Mouse (Mus musculus): ENCODE measurements around the gene Lrrc1. TPM values are rescaled to one million over a fixed set of nuclear protein-coding genes. Genes with fewer than 3 reads are reported as not detected.

Gene Lrrc1
- polyA plus RNA-seq, 1 experiment from 2014 or later, result 7.4 TPM

DNA sequence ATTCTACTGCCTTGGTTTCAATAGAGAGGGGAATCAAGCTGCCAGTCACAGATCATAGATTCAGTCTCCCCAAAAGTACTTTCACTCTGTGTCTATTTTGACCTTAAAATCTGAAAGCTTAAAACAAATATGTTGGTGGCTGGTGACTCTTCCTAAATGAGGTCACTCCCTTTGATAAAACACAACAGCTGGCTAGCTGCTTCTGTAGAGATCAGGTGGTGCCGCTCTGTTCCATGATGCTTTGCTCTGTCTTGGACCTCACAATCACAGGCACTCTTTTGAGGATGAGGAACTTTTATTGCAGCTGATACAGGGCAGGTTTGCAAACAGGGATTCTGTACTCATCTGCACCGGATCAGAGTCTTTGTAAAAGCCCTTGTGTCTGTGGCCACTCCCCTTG lies 8.8 kb upstream of the Lrrc1 start:
- no peak overlapping the region for H3K4me2 ChIP-seq (ENCODE audit: low read depth)
- no peaks in the 10 kb centered on the region for H3K27me3 ChIP-seq (ENCODE audit: control insufficient read depth, insufficient read depth, low read length)
- H3K4me1 ChIP-seq (ENCODE audit: control insufficient read depth, insufficient read depth, low read length), result no peaks in the 10 kb centered on the region
- DNase-seq (ENCODE audit: low spot score) (no peak), ATAC-seq (ENCODE audit: insufficient read depth, low FRiP score, low TSS enrichment) (no peak)
- H3K9ac ChIP-seq (ENCODE audit: low read length), result no peak overlapping the region
- no peaks in the 10 kb centered on the region for H3K9me3 ChIP-seq (ENCODE audit: control insufficient read depth, low read length)
- 65% methylated on average over 2 of the region's 2 CpGs for WGBS
- H3K36me3 ChIP-seq (ENCODE audit: control insufficient read depth, insufficient read depth, low read length), result no peaks in the 10 kb centered on the region
- H3K27ac ChIP-seq (ENCODE audit: low read depth, low read length), result no peak overlapping the region
- no peak overlapping the region for H3K4me3 ChIP-seq (ENCODE audit: low read depth, low read length)

DNA sequence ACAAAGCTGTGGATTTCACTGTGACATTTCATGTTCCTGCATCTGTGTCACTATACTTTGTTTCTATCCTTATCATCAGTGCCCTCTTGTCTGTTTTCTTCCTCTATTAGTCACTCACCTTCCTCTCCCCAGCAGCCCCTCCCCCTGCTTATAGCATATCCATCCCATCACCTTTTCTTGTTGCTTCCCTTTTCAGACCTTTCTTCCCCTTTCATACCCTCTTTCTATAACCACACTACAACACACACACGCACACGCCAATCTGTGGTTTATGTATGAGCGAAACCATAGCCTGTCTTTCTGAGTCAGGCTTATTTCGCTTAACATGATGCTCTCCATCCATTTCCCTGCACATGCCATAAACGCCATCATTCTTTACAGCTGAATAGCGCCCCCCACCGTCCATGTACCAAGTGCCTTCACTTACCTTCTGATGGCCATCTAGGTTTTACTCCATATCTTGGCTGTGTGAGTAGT lies 6.4 kb upstream of the Lrrc1 start:
- no peak for ATAC-seq (ENCODE audit: insufficient read depth, low FRiP score, low TSS enrichment)
- H3K4me3 ChIP-seq (ENCODE audit: low read depth, low read length), result no peak overlapping the region
- H3K27ac ChIP-seq (ENCODE audit: low read depth, low read length), result no peak overlapping the region
- H3K36me3 ChIP-seq (ENCODE audit: control insufficient read depth, insufficient read depth, low read length), result no peaks in the 10 kb centered on the region
- no peak overlapping the region for H3K4me2 ChIP-seq (ENCODE audit: low read depth)
- H3K9ac ChIP-seq (ENCODE audit: low read length), result no peak overlapping the region
- 71% methylated on average over 7 of the region's 7 CpGs for WGBS
- H3K4me1 ChIP-seq (ENCODE audit: control insufficient read depth, insufficient read depth, low read length), result no peaks in the 10 kb centered on the region
- H3K9me3 ChIP-seq (ENCODE audit: control insufficient read depth, low read length), result no peaks in the 10 kb centered on the region
- DNase-seq (ENCODE audit: low spot score), result no peak
- no peaks in the 10 kb centered on the region for H3K27me3 ChIP-seq (ENCODE audit: control insufficient read depth, insufficient read depth, low read length)

DNA sequence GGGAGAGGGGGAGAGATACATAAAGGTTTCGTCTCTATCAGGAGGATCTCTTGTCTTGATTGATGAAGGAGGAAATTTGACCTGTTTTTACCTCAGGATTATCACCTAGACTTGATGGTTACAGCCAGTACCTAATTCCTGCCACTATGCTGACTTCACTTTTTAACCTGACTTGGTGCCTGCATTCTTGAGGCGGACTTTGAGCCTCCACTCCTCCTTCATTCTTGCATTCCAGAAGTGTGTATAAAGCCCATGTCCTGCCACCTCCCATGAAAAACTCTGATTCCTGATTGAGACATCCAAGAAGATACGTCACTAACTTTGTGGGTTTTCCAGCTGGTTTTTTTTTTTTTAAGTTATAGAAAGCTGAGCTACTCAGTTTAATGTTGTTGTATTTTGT lies 1.3 kb upstream of the Lrrc1 start:
- Histone ChIP-seq H3K4me2 (ENCODE audit: low read depth) (no peak overlapping the region), H3K36me3 (ENCODE audit: control insufficient read depth, insufficient read depth, low read length) (no peaks in the 10 kb centered on the region), H3K4me3 (ENCODE audit: low read depth, low read length) (no peak overlapping the region), H3K9ac (ENCODE audit: low read length) (no peak overlapping the region), H3K27ac (ENCODE audit: low read depth, low read length) (no peak overlapping the region), H3K27me3 (ENCODE audit: control insufficient read depth, insufficient read depth, low read length) (no peaks in the 10 kb centered on the region), H3K9me3 (ENCODE audit: control insufficient read depth, low read length) (no peaks in the 10 kb centered on the region), H3K4me1 (ENCODE audit: control insufficient read depth, insufficient read depth, low read length) (peaks cover 9% of the 10 kb centered on the region)
- DNase-seq (ENCODE audit: low spot score) (no peak), ATAC-seq (ENCODE audit: insufficient read depth, low FRiP score, low TSS enrichment) (no peak)
- WGBS, result 60% methylated on average over 3 of the region's 3 CpGs

DNA sequence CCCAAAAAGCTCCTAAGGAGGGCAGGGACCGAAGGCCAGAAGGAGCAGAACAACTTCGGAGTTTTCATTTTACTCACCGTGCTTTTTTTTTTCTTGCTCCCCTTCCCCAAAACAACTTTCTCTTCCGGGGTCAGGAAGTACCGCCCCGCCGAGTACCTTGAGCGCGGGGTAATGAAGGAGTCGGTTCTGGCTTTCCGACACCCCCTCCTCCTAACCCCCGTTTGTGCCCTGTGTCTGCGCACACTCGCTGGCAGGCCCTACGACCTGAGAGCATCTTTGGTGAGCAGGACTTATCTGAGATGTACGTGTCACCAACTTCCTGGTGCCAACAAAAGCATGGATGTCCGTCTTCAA lies 375 bp upstream of the Lrrc1 start:
- peak; percentile 21; the same call in 1 of the 2 replicates for ATAC-seq (ENCODE audit: insufficient read depth, low FRiP score, low TSS enrichment)
- Histone ChIP-seq H3K4me2 (ENCODE audit: low read depth) (peak overlapping the region; percentile 98), H3K9me3 (ENCODE audit: control insufficient read depth, low read length) (no peaks in the 10 kb centered on the region), H3K27me3 (ENCODE audit: control insufficient read depth, insufficient read depth, low read length) (no peaks in the 10 kb centered on the region), H3K36me3 (ENCODE audit: control insufficient read depth, insufficient read depth, low read length) (no peaks in the 10 kb centered on the region), H3K4me3 (ENCODE audit: low read depth, low read length) (peak overlapping the region; percentile 64), H3K9ac (ENCODE audit: low read length) (peak overlapping the region; percentile 67), H3K4me1 (ENCODE audit: control insufficient read depth, insufficient read depth, low read length) (peaks cover 9% of the 10 kb centered on the region), H3K27ac (ENCODE audit: low read depth, low read length) (no peak overlapping the region)
- under 1% methylated on average over 17 of the region's 17 CpGs for WGBS
- DNase-seq (ENCODE audit: low spot score), result no peak

DNA sequence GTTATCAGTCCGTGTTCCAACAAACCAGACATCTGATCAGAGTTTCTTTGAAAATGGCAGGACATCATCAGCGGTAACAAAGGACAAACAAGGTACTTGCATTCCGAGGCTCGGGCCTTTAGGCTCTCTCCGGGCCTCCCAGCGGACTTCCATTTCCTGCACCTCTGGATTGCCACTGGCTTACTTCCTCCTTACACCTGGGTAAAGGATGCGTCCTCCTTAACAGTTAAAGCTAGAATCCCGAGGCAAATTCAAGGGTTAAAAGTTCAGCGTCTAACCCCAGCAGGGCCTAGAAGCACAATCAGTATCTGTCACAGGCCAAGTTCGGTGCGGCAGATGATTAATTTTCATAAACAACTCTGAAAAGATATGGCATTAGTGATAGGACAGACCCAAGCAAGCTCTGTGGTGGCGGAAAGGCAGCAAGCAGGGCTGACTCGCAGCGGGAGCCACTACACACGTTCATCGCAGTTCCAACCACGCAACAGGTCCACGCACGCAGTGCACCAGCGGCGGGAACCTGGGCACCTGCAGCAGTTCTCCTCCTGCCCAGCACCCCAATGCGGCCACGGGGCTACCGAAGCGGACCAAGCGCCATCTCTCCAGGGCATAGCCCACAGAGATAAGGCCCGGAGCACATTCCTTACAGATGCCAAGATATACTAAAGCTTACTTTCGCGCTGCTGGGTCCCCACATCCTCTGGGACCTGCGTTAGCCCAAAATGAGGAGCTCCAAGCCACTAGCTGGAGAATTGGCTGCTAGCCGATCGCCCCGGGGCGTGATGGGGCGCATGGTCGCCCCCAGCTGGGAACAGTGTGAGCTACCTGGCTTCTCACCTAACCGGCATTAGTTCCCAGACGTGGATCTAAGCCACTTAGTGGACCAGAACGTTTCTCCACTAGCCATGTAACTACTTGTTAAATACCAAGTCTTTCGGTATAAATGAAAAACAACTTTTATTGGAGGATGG lies 1.0 kb downstream of the Lrrc1 start:
- no peaks in the 10 kb centered on the region for H3K27me3 ChIP-seq (ENCODE audit: control insufficient read depth, insufficient read depth, low read length)
- H3K9ac ChIP-seq (ENCODE audit: low read length), result peak overlapping the region; percentile 67
- DNase-seq (ENCODE audit: low spot score), result peak; percentile 62
- WGBS, result 1% methylated on average over 40 of the region's 40 CpGs
- ATAC-seq (ENCODE audit: insufficient read depth, low FRiP score, low TSS enrichment), result peak; percentile 25
- H3K27ac ChIP-seq (ENCODE audit: low read depth, low read length), result no peak overlapping the region
- peak overlapping the region; percentile 64 for H3K4me3 ChIP-seq (ENCODE audit: low read depth, low read length)
- H3K9me3 ChIP-seq (ENCODE audit: control insufficient read depth, low read length), result no peaks in the 10 kb centered on the region
- no peaks in the 10 kb centered on the region for H3K36me3 ChIP-seq (ENCODE audit: control insufficient read depth, insufficient read depth, low read length)
- H3K4me2 ChIP-seq (ENCODE audit: low read depth), result peak overlapping the region; percentile 98
- H3K4me1 ChIP-seq (ENCODE audit: control insufficient read depth, insufficient read depth, low read length), result peaks cover 9% of the 10 kb centered on the region

DNA sequence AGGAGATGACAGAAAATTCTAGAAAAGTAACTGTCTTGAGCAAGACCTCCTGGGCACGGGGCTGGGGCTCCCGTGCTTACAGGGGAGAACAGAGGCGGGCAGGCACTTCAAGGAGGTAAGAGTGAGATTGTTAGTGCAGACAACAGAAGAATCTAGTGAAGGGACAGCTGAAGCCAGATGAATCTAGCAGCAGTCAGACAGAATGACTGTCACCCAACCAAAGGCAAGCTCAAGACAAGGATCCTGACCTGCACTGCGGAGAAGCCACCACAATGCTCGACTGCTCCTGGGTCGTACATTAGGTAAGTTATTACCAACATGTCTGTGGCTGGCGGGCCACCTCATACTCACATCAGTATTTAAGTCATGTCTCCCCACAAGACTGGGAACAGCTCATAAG lies 3.1 kb downstream of the Lrrc1 start:
- H3K4me3 ChIP-seq (ENCODE audit: low read depth, low read length), result no peak overlapping the region
- H3K4me2 ChIP-seq (ENCODE audit: low read depth), result no peak overlapping the region
- H3K27me3 ChIP-seq (ENCODE audit: control insufficient read depth, insufficient read depth, low read length), result no peaks in the 10 kb centered on the region
- H3K27ac ChIP-seq (ENCODE audit: low read depth, low read length), result no peak overlapping the region
- 94% methylated on average over 7 of the region's 7 CpGs for WGBS
- no peak for ATAC-seq (ENCODE audit: insufficient read depth, low FRiP score, low TSS enrichment)
- H3K9me3 ChIP-seq (ENCODE audit: control insufficient read depth, low read length), result no peaks in the 10 kb centered on the region
- no peak for DNase-seq (ENCODE audit: low spot score)
- H3K4me1 ChIP-seq (ENCODE audit: control insufficient read depth, insufficient read depth, low read length), result peaks cover 9% of the 10 kb centered on the region
- H3K9ac ChIP-seq (ENCODE audit: low read length), result no peak overlapping the region
- H3K36me3 ChIP-seq (ENCODE audit: control insufficient read depth, insufficient read depth, low read length), result no peaks in the 10 kb centered on the region

DNA sequence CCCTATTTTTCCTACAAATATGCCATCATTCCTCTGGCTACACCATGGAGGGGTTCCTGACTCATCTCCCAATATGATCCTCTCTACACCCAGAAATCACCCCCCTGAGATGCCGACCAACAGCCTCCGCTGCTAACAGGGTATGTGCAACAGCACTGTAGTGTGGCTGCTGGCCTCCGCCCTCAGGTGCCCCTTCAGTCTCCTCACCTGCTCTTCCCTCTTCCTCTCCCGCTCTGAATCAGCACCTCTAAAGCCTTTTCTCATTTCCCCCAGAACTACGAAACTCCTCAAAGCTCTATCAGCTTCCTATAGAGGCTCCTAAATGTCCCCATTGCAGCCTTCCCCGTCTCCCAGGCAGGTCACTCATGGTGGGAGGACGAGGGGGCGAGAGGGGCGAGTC lies 5.4 kb downstream of the Lrrc1 start:
- DNase-seq (ENCODE audit: low spot score), result no peak

DNA sequence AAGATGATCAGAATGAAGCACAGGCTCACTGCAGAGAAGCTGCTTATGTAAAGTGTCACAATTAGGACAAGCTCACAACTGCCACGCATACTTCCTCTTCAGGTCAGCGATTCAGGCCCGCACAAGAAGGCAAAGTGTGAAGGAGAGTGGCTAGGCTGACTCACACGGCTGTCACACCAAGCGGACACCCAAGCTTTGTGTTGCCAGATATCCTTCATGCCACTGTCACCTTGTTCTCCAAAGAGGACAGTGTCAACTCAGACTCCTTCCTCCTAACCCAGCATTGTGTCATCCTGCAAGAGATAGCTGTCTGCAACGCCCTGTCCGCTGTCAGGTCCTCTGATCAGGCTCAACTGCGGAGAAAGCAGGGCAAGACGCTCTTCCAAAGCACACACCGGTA lies 7.3 kb downstream of the Lrrc1 start:
- DNase-seq (ENCODE audit: low spot score), result no peak
- no peak for ATAC-seq (ENCODE audit: insufficient read depth, low FRiP score, low TSS enrichment)
- WGBS, result 87% methylated on average over 10 of the region's 10 CpGs

More for the DNA sequence above, 5.4 kb downstream of the Lrrc1 start:
- H3K36me3 ChIP-seq (ENCODE audit: control insufficient read depth, insufficient read depth, low read length), result no peaks in the 10 kb centered on the region
- no peaks in the 10 kb centered on the region for H3K27me3 ChIP-seq (ENCODE audit: control insufficient read depth, insufficient read depth, low read length)
- no peak overlapping the region for H3K4me3 ChIP-seq (ENCODE audit: low read depth, low read length)
- no peak overlapping the region for H3K4me2 ChIP-seq (ENCODE audit: low read depth)
- H3K9ac ChIP-seq (ENCODE audit: low read length), result no peak overlapping the region
- H3K4me1 ChIP-seq (ENCODE audit: control insufficient read depth, insufficient read depth, low read length), result peaks cover 9% of the 10 kb centered on the region
- 87% methylated on average over 9 of the region's 9 CpGs for WGBS
- no peaks in the 10 kb centered on the region for H3K9me3 ChIP-seq (ENCODE audit: control insufficient read depth, low read length)
- no peak for ATAC-seq (ENCODE audit: insufficient read depth, low FRiP score, low TSS enrichment)
- H3K27ac ChIP-seq (ENCODE audit: low read depth, low read length), result no peak overlapping the region

DNA sequence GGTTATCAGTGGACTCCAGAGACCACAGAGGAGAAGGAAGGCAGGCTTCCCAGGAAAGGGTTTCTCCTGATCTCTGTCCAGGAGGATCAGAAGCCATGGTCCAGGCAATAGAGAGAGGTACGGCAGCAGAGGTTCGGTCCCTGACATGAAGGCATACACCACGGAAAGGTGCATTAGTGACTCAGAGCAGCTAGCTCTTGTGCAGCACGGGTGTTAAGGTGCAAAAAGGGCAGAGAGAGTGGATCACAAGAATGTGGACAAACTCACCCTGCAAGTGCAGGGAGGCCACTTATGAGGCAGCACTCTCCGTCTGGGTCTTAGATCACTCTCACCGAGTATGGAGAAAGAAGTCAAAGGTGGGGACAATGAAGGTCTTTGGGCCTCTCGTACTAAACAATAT lies 7.8 kb downstream of the Lrrc1 start:
- H3K9me3 ChIP-seq (ENCODE audit: control insufficient read depth, low read length), result no peaks in the 10 kb centered on the region
- no peak overlapping the region for H3K27ac ChIP-seq (ENCODE audit: low read depth, low read length)
- no peak overlapping the region for H3K4me3 ChIP-seq (ENCODE audit: low read depth, low read length)
- H3K27me3 ChIP-seq (ENCODE audit: control insufficient read depth, insufficient read depth, low read length), result no peaks in the 10 kb centered on the region
- H3K4me1 ChIP-seq (ENCODE audit: control insufficient read depth, insufficient read depth, low read length), result no peaks in the 10 kb centered on the region
- H3K9ac ChIP-seq (ENCODE audit: low read length), result no peak overlapping the region
- no peak overlapping the region for H3K4me2 ChIP-seq (ENCODE audit: low read depth)
- no peaks in the 10 kb centered on the region for H3K36me3 ChIP-seq (ENCODE audit: control insufficient read depth, insufficient read depth, low read length)
- 86% methylated on average over 7 of the region's 7 CpGs for WGBS
- DNase-seq (ENCODE audit: low spot score) (no peak), ATAC-seq (ENCODE audit: insufficient read depth, low FRiP score, low TSS enrichment) (no peak)

More for the DNA sequence above, 7.3 kb downstream of the Lrrc1 start:
- Histone ChIP-seq H3K4me3 (ENCODE audit: low read depth, low read length) (no peak overlapping the region), H3K36me3 (ENCODE audit: control insufficient read depth, insufficient read depth, low read length) (no peaks in the 10 kb centered on the region), H3K9me3 (ENCODE audit: control insufficient read depth, low read length) (no peaks in the 10 kb centered on the region), H3K27ac (ENCODE audit: low read depth, low read length) (no peak overlapping the region), H3K4me1 (ENCODE audit: control insufficient read depth, insufficient read depth, low read length) (no peaks in the 10 kb centered on the region; the same call in 1 of the 2 replicates), H3K9ac (ENCODE audit: low read length) (no peak overlapping the region), H3K27me3 (ENCODE audit: control insufficient read depth, insufficient read depth, low read length) (no peaks in the 10 kb centered on the region), H3K4me2 (ENCODE audit: low read depth) (no peak overlapping the region)
